Mouse (Mus musculus) olfactory bulb, adult 2 months (tissue): ENCODE measurements around the gene Rpain.

ENCODE experiments used
- CTCF ChIP-seq: fragments of 200-500 bp; IDR thresholded peaks from 2 replicates; pipeline ENCODE4 v1.5.1; 2012; ENCODE audit warnings: low read depth, mild to moderate bottlenecking, low read length, moderate library complexity; ENCODE audit not compliant: insufficient read depth
- POLR2A ChIP-seq: fragments of 200-500 bp; IDR thresholded peaks from 2 replicates; pipeline ENCODE4 v1.6.1; 2012; ENCODE audit warnings: mild to moderate bottlenecking, low read depth, low read length, moderate library complexity; ENCODE audit not compliant: insufficient read depth

DNA sequence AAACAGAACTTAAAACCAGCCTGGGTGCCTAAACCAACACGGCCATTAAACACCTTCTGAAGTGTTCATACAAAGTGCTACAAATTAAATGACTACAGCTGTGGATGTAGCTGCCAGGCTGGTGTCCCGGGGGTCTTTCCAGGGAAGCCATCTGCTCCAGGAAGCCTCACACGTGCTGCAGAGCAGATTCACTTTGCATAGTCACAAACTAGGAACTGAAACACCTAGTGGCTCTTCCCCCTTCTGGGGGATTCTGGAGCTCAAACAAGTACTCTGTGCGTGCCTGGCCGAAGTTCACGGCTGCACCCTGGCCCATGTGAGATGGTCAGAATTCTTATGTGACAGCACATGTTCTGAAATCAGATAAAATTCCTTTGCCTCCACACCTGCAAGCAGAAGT lies 10.2 kb downstream of the Rpain start:
- TF ChIP-seq CTCF (no peak), POLR2A (no peak)
